Mouse (Mus musculus) gastrocnemius, postnatal 36 days (tissue): ENCODE data around the gene Zdhhc19. TPM values are rescaled to one million over a fixed set of nuclear protein-coding genes. Genes with fewer than 3 reads are reported as not detected.

ENCODE experiments used
- DNase-seq, 2 experiments: peaks; one replicate each; pipeline ENCODE4 v3.0.0; 2022
- intact Hi-C: fragments of 180-260 bp; cut with DNase I; formaldehyde crosslinking; loops from one replicate; pipeline ENCODE4 v1.15.1; 2025
- total RNA-seq, 2 experiments: library from RNA; stranded (reverse); gene quantifications; 2 replicates each; pipeline ENCODE4 v1.2.3; 2021

Zdhhc19 gene
- total RNA-seq, 2 experiments from 2014 or later = not detected

GRCm38 (mm10) chr16:32595142-32595855 lies 99.2 kb downstream of the Zdhhc19 start:
- DNase-seq = no peak
- intact Hi-C loops = no loop called here

GRCm38 (mm10) chr16:32597909-32598381 lies 101.9 kb downstream of the Zdhhc19 start:
- intact Hi-C loops = no loop called here
- peak in 1 of 2 experiments; percentile 15 for DNase-seq

- DNase-seq = no peak
- intact Hi-C loops = no loop called here
Observed at GRCm38 (mm10) chr16:32599151-32599550, 103.1 kb downstream of the Zdhhc19 start.

GRCm38 (mm10) chr16:32602193-32602685 lies 106.2 kb downstream of the Zdhhc19 start:
- no peak for DNase-seq
- intact Hi-C loops = no loop called here

GRCm38 (mm10) chr16:32607562-32608343 lies 111.7 kb downstream of the Zdhhc19 start:
- no peak for DNase-seq
- intact Hi-C loops = loop anchor here (5.0 kb wide), 2 partner anchors 40 to 100 kb away; no protein-coding TSS in a partner anchor

GRCm38 (mm10) chr16:32608344-32608711 lies 112.3 kb downstream of the Zdhhc19 start:
- intact Hi-C loops = loop anchor here (5.0 kb wide), 2 partner anchors 41 to 101 kb away; no protein-coding TSS in a partner anchor
- DNase-seq = no peak

GRCm38 (mm10) chr16:32608712-32609400 lies 112.8 kb downstream of the Zdhhc19 start, which contains the start of gene Tfrc:
Gene Tfrc (plus strand): TSS chr16:32608920.
- peak; percentile 89 for DNase-seq
- intact Hi-C loops = loop anchor here (5.0 kb wide), 2 partner anchors 42 to 102 kb away; no protein-coding TSS in a partner anchor

GRCm38 (mm10) chr16:32609401-32609779 lies 113.3 kb downstream of the Zdhhc19 start:
- no peak for DNase-seq
- intact Hi-C loops = loop anchor here (5.0 kb wide), 2 partner anchors 42 to 102 kb away; no protein-coding TSS in a partner anchor

- intact Hi-C loops = no loop called here
- DNase-seq = no peak
Observed at GRCm38 (mm10) chr16:32610460-32611255, 114.6 kb downstream of the Zdhhc19 start.

Other genes with a start within 250 kb of the Zdhhc19 start
- 10 to 100 TPM; 14.0 to 14.9 TPM for gene Fbxo45, start 249.1 kb upstream of the Zdhhc19 start, total RNA-seq
- 1 to 10 TPM; 4.4 to 5.8 TPM for gene Wdr53, start 249.0 kb upstream of the Zdhhc19 start, total RNA-seq
- 10 to 100 TPM; 69.4 to 72.8 TPM for gene Smco1, start 224.8 kb upstream of the Zdhhc19 start, total RNA-seq
- gene Rnf168, start 218.8 kb upstream of the Zdhhc19 start, total RNA-seq = 1 to 10 TPM; 7.8 to 9.6 TPM
- 10 to 100 TPM; 15.0 to 15.8 TPM for gene Ubxn7, start 164.0 kb upstream of the Zdhhc19 start, total RNA-seq
- not detected for gene Tm4sf19, start 95.8 kb upstream of the Zdhhc19 start, total RNA-seq
- gene Tctex1d2, start 76.6 kb upstream of the Zdhhc19 start, total RNA-seq = 1 to 10 TPM; 3.3 to 4.8 TPM
- 100 to 1,000 TPM; 105 to 121 TPM for gene Pcyt1a, start 65.3 kb upstream of the Zdhhc19 start, total RNA-seq
- not detected for gene Slc51a, start 8.4 kb upstream of the Zdhhc19 start, total RNA-seq
- gene Tfrc, start 112.7 kb downstream of the Zdhhc19 start, total RNA-seq = 100 to 1,000 TPM; 157 to 180 TPM
- gene Tnk2, start 147.6 kb downstream of the Zdhhc19 start, total RNA-seq = 10 to 100 TPM; 40.0 to 44.8 TPM
- gene Muc4, start 239.6 kb downstream of the Zdhhc19 start, total RNA-seq = under 1 TPM; 0.10 to 0.27 TPM